ENCODE assay signal across 8 mouse cellular contexts in genomic region chr14:21847381-21848165, GRCm38 (mm10). TPM values are rescaled to one million over a fixed set of nuclear protein-coding genes. Genes with fewer than 3 reads are reported as not detected.
A peak's percentile ranks its signal among the peaks of the same experiment; 100 is the strongest.
DNase-seq lines count a peak whose midpoint lies in the region; ATAC-seq and TF ChIP-seq lines count a peak whose summit lies in the region.

No protein-coding gene starts in this region.

- H3K4me1 ChIP-seq in forebrain, embryonic 16.5 days (replicated peaks; ENCODE audit: control insufficient read depth, insufficient read depth, low read length) = peaks cover 17% of the 10 kb centered on the region
- H3K4me1 ChIP-seq in kidney, adult 2 months (ENCODE audit: control insufficient read depth, insufficient read depth, low read length) = no peaks in the 10 kb centered on the region
- peaks cover 26% of the 10 kb centered on the region for H3K4me1 ChIP-seq in lung, embryonic 15.5 days

- no peaks in the 10 kb centered on the region for H3K9me3 ChIP-seq in forebrain, embryonic 16.5 days (ENCODE audit: control insufficient read depth, low read length)
- no peaks in the 10 kb centered on the region for H3K9me3 ChIP-seq in lung, embryonic 15.5 days

- no peak for TF ChIP-seq CTCF in kidney, adult 2 months (conservative IDR thresholded peaks at IDR 0.05; ENCODE audit: insufficient read depth, insufficient read length, low read depth, low read length)

- H3K9ac ChIP-seq in forebrain, embryonic 16.5 days (replicated peaks; ENCODE audit: low read depth, low read length) = peak overlapping the region; percentile 72
- H3K9ac ChIP-seq in lung, embryonic 15.5 days = peak overlapping the region; percentile 56

- peak; percentile 66 for ATAC-seq in forebrain, embryonic 16.5 days
- peak; percentile 61 for ATAC-seq in lung, embryonic 15.5 days (ENCODE audit: borderline replicate concordance, extremely low read depth, low FRiP score, low TSS enrichment)

- H3K4me3 ChIP-seq in forebrain, embryonic 16.5 days (replicated peaks; ENCODE audit: low read length) = peak overlapping the region; percentile 59
- peak overlapping the region; percentile 70 for H3K4me3 ChIP-seq in kidney, adult 2 months (ENCODE audit: insufficient read depth, low read depth, low read length)
- H3K4me3 ChIP-seq in lung, embryonic 15.5 days = peak overlapping the region; percentile 57

- under 1% methylated on average over 50 of the region's 50 CpGs for WGBS in forebrain, embryonic 16.5 days
- 3% methylated on average over 50 of the region's 50 CpGs for WGBS in kidney, adult 2 months
- WGBS in lung, embryonic 15.5 days = under 1% methylated on average over 50 of the region's 50 CpGs

- H3K27me3 ChIP-seq in forebrain, embryonic 16.5 days (replicated peaks; ENCODE audit: control insufficient read depth, insufficient read depth, low read length) = no peaks in the 10 kb centered on the region
- no peaks in the 10 kb centered on the region for H3K27me3 ChIP-seq in kidney, adult 2 months (replicated peaks; ENCODE audit: control insufficient read depth, insufficient read depth, low read length)
- H3K27me3 ChIP-seq in lung, embryonic 15.5 days = no peaks in the 10 kb centered on the region

- peak overlapping the region; percentile 65 for H3K27ac ChIP-seq in forebrain, embryonic 16.5 days (ENCODE audit: low read length)
- no peak overlapping the region for H3K27ac ChIP-seq in kidney, adult 2 months (ENCODE audit: insufficient read depth, low read depth, low read length)
- peak overlapping the region; percentile 79 for H3K27ac ChIP-seq in lung, embryonic 15.5 days

- H3K4me2 ChIP-seq in forebrain, embryonic 16.5 days (ENCODE audit: low read length) = peak overlapping the region; percentile 98
- H3K4me2 ChIP-seq in lung, embryonic 15.5 days = peak overlapping the region; percentile 90

- H3K36me3 ChIP-seq in forebrain, embryonic 16.5 days (ENCODE audit: control insufficient read depth, insufficient read depth) = peaks cover 13% of the 10 kb centered on the region
- peaks cover 6% of the 10 kb centered on the region for H3K36me3 ChIP-seq in kidney, adult 2 months (ENCODE audit: control insufficient read depth, insufficient read depth, low read length)
- H3K36me3 ChIP-seq in lung, embryonic 15.5 days = peaks cover 43% of the 10 kb centered on the region

- peak; percentile 32 for DNase-seq in spleen, adult 12 weeks (ENCODE audit: low spot score)
- DNase-seq in spleen, postnatal 14 days (ENCODE audit: low spot score in 2 of 2) = no peak
- DNase-seq in cerebellum, adult 18-20 months = peak; percentile 57 to 63
- DNase-seq in kidney, adult 2 months = peak; percentile 42
- peak; percentile 81 for DNase-seq in retina, postnatal 1 day
- no peak for DNase-seq in frontal cortex, postnatal 25 days (ENCODE audit: low spot score in 2 of 2)

- no peak for TF ChIP-seq POLR2A in kidney, adult 2 months (IDR thresholded peaks at IDR 0.05; ENCODE audit: low read depth, low read length)

RNA-seq across cellular contexts. Expression of gene Comtd1, which starts 1.2 kb away (rescaled TPM):
- 28.1 and 34.9 TPM in 2 replicates for polyA plus RNA-seq in forebrain, embryonic 16.5 days (2015; fragmentation: Nextera tagmentation; extraction: Ambion mirVana)
- 30.3 and 35.2 TPM in 2 replicates for polyA plus RNA-seq in kidney, adult 2 months (2012; rRNA removed)
- 15.0 and 16.9 TPM in 2 replicates for polyA plus RNA-seq in lung, embryonic 15.5 days (2015; fragmentation: Nextera tagmentation; extraction: Ambion mirVana)

RNA-seq across cellular contexts. Expression of gene Vdac2, which starts 22.5 kb away (rescaled TPM):
- 249 and 260 TPM in 2 replicates for polyA plus RNA-seq in forebrain, embryonic 16.5 days (2015; fragmentation: Nextera tagmentation; extraction: Ambion mirVana)
- 140 and 166 TPM in 2 replicates for polyA plus RNA-seq in kidney, adult 2 months (2012; rRNA removed)
- polyA plus RNA-seq in lung, embryonic 15.5 days (2015; fragmentation: Nextera tagmentation; extraction: Ambion mirVana) = 280 and 281 TPM in 2 replicates

Comparison
In these comparisons a context has a peak if more than half of its experiments do, and no peak if none do; other contexts are left out.
1. DNase-seq: peak in spleen, adult 12 weeks (single experiment), cerebellum, adult 18-20 months (2 of 2), kidney, adult 2 months (single experiment) and retina, postnatal 1 day (single experiment); none in spleen, postnatal 14 days (0 of 2) and frontal cortex, postnatal 25 days (0 of 2).
2. Peak in every context shown above with its lines, with median percentiles within 50 percentile points of each other: H3K4me3 ChIP-seq.